Mouse (Mus musculus) liver, adult 2 months (tissue): ENCODE data around the gene Dusp5.
"Not testable (repeated sequence)": the region's sequence is repeated elsewhere in the genome, so short reads cannot be mapped to it uniquely, and the experiment has no call there.

Experiments
- CTCF ChIP-seq: fragments of 200-500 bp; IDR thresholded peaks from 2 replicates; pipeline ENCODE4 v1.5.1; 2011; ENCODE audit warnings: low read depth, low read length, control low read depth
- POLR2A ChIP-seq: fragments of 200-500 bp; IDR thresholded peaks from 2 replicates; pipeline ENCODE4 v1.6.1; 2011; ENCODE audit warnings: low read length, control low read depth; ENCODE audit not compliant: insufficient read depth; ENCODE audit errors: extremely low read depth

DNA sequence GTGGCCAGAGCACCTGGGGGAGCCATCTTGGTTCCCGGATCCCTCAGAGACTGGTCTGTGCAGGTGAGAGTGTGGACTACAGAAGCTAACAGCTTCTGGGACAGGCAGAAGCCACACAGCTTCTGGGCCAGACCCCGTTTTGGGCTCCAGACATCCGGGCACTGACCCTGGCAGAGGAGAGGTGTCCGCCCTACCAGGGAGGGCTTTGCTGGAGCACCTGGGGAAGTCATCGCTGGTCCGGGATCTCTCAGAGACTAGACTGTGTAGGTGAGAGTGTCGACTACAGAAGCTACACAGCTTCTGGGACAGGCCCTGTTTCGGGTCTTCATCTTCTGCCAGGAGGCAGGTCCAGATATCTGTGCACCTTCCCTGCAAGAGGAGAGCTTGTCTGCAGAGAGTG is 51.4 kb downstream of the Dusp5 start:
- TF ChIP-seq POLR2A, CTCF: not testable (repeated sequence)
